Mouse (Mus musculus) intestine, embryonic 15.5 days (tissue): Measurements from ENCODE around the gene Ppp1r18. TPM values are rescaled to one million over a fixed set of nuclear protein-coding genes. Genes with fewer than 3 reads are reported as not detected.

Experiments used
- ATAC-seq: fragments of 200-750 bp; cut with Nextera tagmentation; 2 replicates; pipeline ENCODE4 v1.8.0; 2017; ENCODE audit warnings: moderate TSS enrichment, moderate library complexity
- H3K27ac ChIP-seq: fragments of 300-500 bp; sonication (generic); 2 replicates; pipeline ENCODE4 v1.5.1; 2015; ENCODE audit warnings: mild to moderate bottlenecking, inconsistent platforms
- H3K27me3 ChIP-seq: fragments of 300-500 bp; sonication (generic); replicated peaks from 2 replicates; pipeline ENCODE4 v1.6.1; 2015; ENCODE audit warnings: inconsistent platforms
- H3K36me3 ChIP-seq: fragments of 300-500 bp; sonication (generic); 2 replicates; pipeline ENCODE4 v1.6.1; 2015; ENCODE audit warnings: inconsistent platforms
- H3K4me1 ChIP-seq: fragments of 300-500 bp; sonication (generic); replicated peaks from 2 replicates; pipeline ENCODE4 v1.6.1; 2015; ENCODE audit warnings: inconsistent platforms
- H3K4me2 ChIP-seq: fragments of 300-500 bp; sonication (generic); replicated peaks from 2 replicates; pipeline ENCODE4 v1.6.1; 2015; ENCODE audit warnings: mild to moderate bottlenecking, inconsistent platforms
- H3K4me3 ChIP-seq: fragments of 300-500 bp; sonication (generic); replicated peaks from 2 replicates; pipeline ENCODE4 v1.5.1; 2015; ENCODE audit warnings: inconsistent platforms
- H3K9ac ChIP-seq: fragments of 300-500 bp; sonication (generic); 2 replicates; pipeline ENCODE4 v1.6.1; 2015; ENCODE audit warnings: inconsistent platforms
- H3K9me3 ChIP-seq: fragments of 300-500 bp; sonication (generic); 2 replicates; pipeline ENCODE4 v1.6.1; 2016; ENCODE audit warnings: inconsistent platforms
- WGBS: fragments of 180-500 bp; shearing (Covaris S2); methylation state at CpG from one replicate; pipeline ENCODE4 v1.1.7; 2015; 5-methylcytosine and 5-hydroxymethylcytosine counted together
- polyA plus RNA-seq: library from polyadenylated mRNA; unstranded; fragments of >200 nt; fragmentation: Nextera tagmentation; extraction: Ambion mirVana; gene quantifications from 2 replicates; pipeline ENCODE4 v1.2.1, GENCODE M21; 2015

Gene Ppp1r18
- polyA plus RNA-seq, 1 experiment from 2014 or later = 19.6 TPM

GRCm38 (mm10) chr17:35829737-35830136 is 35.7 kb upstream of the Ppp1r18 start:
- H3K4me3 ChIP-seq = 0 out of 2 replicates have a peak overlapping the region, but pooled peaks have one; percentile 0
- no peaks in the 10 kb centered on the region for H3K9me3 ChIP-seq
- no peaks in the 10 kb centered on the region for H3K27me3 ChIP-seq
- peaks cover 14% of the 10 kb centered on the region for H3K4me1 ChIP-seq
- peaks cover 25% of the 10 kb centered on the region for H3K36me3 ChIP-seq
- no peak overlapping the region; the same call in 1 of the 2 replicates for H3K27ac ChIP-seq
- peak; percentile 91 for ATAC-seq
- peak overlapping the region; percentile 42 for H3K4me2 ChIP-seq
- H3K9ac ChIP-seq = no peak overlapping the region
- under 1% methylated on average over 21 of the region's 21 CpGs for WGBS

- Histone ChIP-seq H3K9ac (no peak overlapping the region), H3K4me2 (no peak overlapping the region), H3K36me3 (peaks cover 33% of the 10 kb centered on the region), H3K4me3 (no peak overlapping the region), H3K4me1 (peaks cover 27% of the 10 kb centered on the region), H3K27me3 (no peaks in the 10 kb centered on the region), H3K9me3 (no peaks in the 10 kb centered on the region), H3K27ac (no peak overlapping the region)
- no peak for ATAC-seq
- 55% methylated on average over 8 of the region's 8 CpGs for WGBS
Measured at GRCm38 (mm10) chr17:35832400-35833238, 32.8 kb upstream of the Ppp1r18 start.

- Histone ChIP-seq H3K4me1 (peaks cover 27% of the 10 kb centered on the region), H3K4me2 (no peak overlapping the region), H3K27me3 (no peaks in the 10 kb centered on the region), H3K9me3 (no peaks in the 10 kb centered on the region), H3K9ac (no peak overlapping the region), H3K27ac (no peak overlapping the region), H3K36me3 (peaks cover 30% of the 10 kb centered on the region), H3K4me3 (no peak overlapping the region)
- ATAC-seq = no peak
- 23% methylated on average over 5 of the region's 5 CpGs for WGBS
Measured at GRCm38 (mm10) chr17:35833239-35833751, 32.1 kb upstream of the Ppp1r18 start.

- 47% methylated on average over 5 of the region's 5 CpGs for WGBS
- no peak overlapping the region for H3K4me2 ChIP-seq
- H3K27me3 ChIP-seq = no peaks in the 10 kb centered on the region
- peaks cover 27% of the 10 kb centered on the region for H3K4me1 ChIP-seq
- peaks cover 30% of the 10 kb centered on the region for H3K36me3 ChIP-seq
- H3K9me3 ChIP-seq = no peaks in the 10 kb centered on the region
- ATAC-seq = no peak
- no peak overlapping the region for H3K9ac ChIP-seq
- no peak overlapping the region for H3K4me3 ChIP-seq
- H3K27ac ChIP-seq = no peak overlapping the region
Measured at GRCm38 (mm10) chr17:35833894-35834293, 31.5 kb upstream of the Ppp1r18 start.

- Histone ChIP-seq H3K36me3 (peaks cover 30% of the 10 kb centered on the region), H3K27me3 (no peaks in the 10 kb centered on the region), H3K27ac (no peak overlapping the region), H3K9ac (peak overlapping the region; percentile 84; the same call in 1 of the 2 replicates), H3K4me1 (peaks cover 30% of the 10 kb centered on the region), H3K4me2 (peak overlapping the region; percentile 70), H3K9me3 (no peaks in the 10 kb centered on the region), H3K4me3 (peak overlapping the region; percentile 68)
- ATAC-seq = no peak
- WGBS = 67% methylated on average over 26 of the region's 26 CpGs
Measured at GRCm38 (mm10) chr17:35834696-35835422, 30.5 kb upstream of the Ppp1r18 start.

GRCm38 (mm10) chr17:35835424-35836140 is 29.8 kb upstream of the Ppp1r18 start:
- Histone ChIP-seq H3K9ac (0 out of 2 replicates have a peak overlapping the region, but pooled peaks have one; percentile 84), H3K4me3 (peak overlapping the region; percentile 68)

DNA sequence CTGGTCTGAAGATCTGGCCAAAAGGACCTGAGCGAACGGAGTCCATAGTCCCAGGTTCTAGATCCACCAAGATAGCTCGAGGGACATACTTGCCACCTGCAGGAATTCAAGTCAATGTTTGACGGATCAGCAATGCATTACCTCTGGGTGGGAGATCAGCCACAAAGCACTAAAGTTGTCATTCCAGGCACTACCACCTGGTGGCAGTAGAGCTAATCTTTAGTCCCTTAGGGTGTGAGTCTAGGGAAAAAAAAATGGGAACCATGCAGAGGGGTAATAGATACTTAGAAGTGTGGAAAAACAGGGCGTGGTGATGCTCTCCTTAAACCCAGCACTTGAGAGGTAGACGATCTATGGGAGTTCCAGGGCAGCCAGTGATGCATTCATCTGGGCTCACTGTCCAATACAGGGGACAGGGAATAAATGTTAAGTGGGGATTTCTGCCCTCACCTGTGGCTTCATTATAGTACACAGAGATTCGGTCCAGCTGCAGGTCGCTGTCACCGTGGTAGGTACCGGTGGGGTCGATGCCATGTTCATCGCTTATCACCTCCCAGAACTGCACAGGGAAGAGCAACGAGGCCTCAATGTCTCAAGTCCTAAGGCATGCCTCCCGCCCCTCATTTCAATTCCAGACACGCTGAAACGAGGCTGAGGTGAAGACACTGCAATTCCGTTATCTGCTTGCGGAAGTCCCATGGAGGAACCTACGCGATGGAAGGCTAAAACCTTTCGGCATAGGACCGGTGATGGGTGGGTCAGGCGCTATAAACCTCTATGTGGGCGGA is 29.0 kb upstream of the Ppp1r18 start:
- Histone ChIP-seq H3K27ac (peak overlapping the region; percentile 96), H3K9ac (peak overlapping the region; percentile 84), H3K36me3 (peaks cover 29% of the 10 kb centered on the region), H3K4me3 (peak overlapping the region; percentile 68), H3K9me3 (no peaks in the 10 kb centered on the region), H3K4me2 (peak overlapping the region; percentile 70), H3K27me3 (no peaks in the 10 kb centered on the region), H3K4me1 (peaks cover 23% of the 10 kb centered on the region)
- no peak for ATAC-seq
- WGBS = 6% methylated on average over 24 of the region's 24 CpGs

More at GRCm38 (mm10) chr17:35835424-35836140, 29.8 kb upstream of the Ppp1r18 start:
- no peaks in the 10 kb centered on the region for H3K27me3 ChIP-seq
- peaks cover 24% of the 10 kb centered on the region for H3K4me1 ChIP-seq
- H3K27ac ChIP-seq = no peak overlapping the region
- H3K36me3 ChIP-seq = peaks cover 29% of the 10 kb centered on the region
- 65% methylated on average over 26 of the region's 26 CpGs for WGBS
- ATAC-seq = no peak
- H3K9me3 ChIP-seq = no peaks in the 10 kb centered on the region
- peak overlapping the region; percentile 70 for H3K4me2 ChIP-seq

DNA sequence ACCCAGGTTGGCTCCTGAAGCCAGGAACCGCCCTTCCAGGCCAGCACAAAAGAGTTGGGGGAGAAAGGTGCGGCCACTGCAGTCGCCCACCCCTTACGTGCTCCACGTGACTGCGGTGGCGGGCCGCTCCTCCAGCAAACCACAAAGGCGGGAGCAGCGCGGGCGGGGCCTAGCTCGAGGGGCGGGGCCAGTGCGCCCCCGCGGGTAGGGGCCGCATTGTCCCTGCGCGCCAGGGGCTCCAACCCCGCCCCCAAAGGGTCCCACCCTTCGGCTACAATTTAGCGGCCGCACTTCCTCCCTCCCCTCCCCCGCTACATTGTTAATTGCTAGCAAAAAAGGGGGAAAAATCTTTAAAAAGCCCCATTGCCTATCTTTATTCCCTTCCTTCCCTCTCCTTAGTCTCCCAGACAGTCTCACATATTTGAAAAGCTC is 28.4 kb upstream of the Ppp1r18 start:
- peaks cover 23% of the 10 kb centered on the region for H3K4me1 ChIP-seq
- peaks cover 29% of the 10 kb centered on the region for H3K36me3 ChIP-seq
- peak overlapping the region; percentile 68 for H3K4me3 ChIP-seq
- H3K27ac ChIP-seq = peak overlapping the region; percentile 96
- H3K9me3 ChIP-seq = no peaks in the 10 kb centered on the region
- H3K27me3 ChIP-seq = no peaks in the 10 kb centered on the region
- under 1% methylated on average over 25 of the region's 25 CpGs for WGBS
- ATAC-seq = peak; percentile 45
- peak overlapping the region; percentile 70 for H3K4me2 ChIP-seq
- peak overlapping the region; percentile 84 for H3K9ac ChIP-seq

DNA sequence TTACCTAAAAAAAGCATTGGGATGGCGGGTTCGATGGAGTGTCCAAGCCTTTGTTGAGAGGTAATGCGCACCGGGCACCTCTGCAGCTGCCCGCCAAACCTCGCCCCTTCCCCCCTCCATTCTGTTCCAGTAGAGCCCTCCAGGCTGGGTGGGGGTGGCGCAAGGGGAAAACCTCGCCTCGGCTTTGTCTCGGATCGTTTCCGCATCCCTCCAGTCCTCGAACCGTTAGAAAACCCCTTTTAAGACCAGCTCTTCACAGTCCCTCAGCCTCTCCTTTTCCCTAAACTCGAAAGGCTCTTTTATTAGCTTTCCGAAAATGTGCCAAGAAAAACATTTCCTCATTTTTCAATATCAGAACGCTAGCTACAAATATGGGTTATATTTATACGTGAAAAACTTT is 27.9 kb upstream of the Ppp1r18 start:
- Histone ChIP-seq H3K4me1 (peaks cover 26% of the 10 kb centered on the region), H3K27me3 (no peaks in the 10 kb centered on the region), H3K36me3 (peaks cover 27% of the 10 kb centered on the region), H3K4me3 (peak overlapping the region; percentile 68), H3K9ac (peak overlapping the region; percentile 84), H3K27ac (peak overlapping the region; percentile 96), H3K4me2 (peak overlapping the region; percentile 70), H3K9me3 (no peaks in the 10 kb centered on the region)
- ATAC-seq = no peak
- under 1% methylated on average over 18 of the region's 18 CpGs for WGBS

GRCm38 (mm10) chr17:35838122-35838544 is 27.3 kb upstream of the Ppp1r18 start, which contains the start of gene Tubb5:
Tubb5 (minus strand) TSS chr17:35838306.
- Histone ChIP-seq H3K27ac (peak within 1 kb of the TSS; percentile 96), H3K4me2 (peak within 1 kb of the TSS; percentile 70), H3K4me1 (peaks cover 26% of the 10 kb centered on the region), H3K9ac (peak within 1 kb of the TSS; percentile 84), H3K9me3 (no peaks in the 10 kb centered on the region), H3K36me3 (peaks cover 25% of the 10 kb centered on the region), H3K27me3 (no peaks in the 10 kb centered on the region), H3K4me3 (peak within 1 kb of the TSS; percentile 68)
- ATAC-seq = peak; percentile 77
- under 1% methylated on average over 29 of the region's 29 CpGs for WGBS

DNA sequence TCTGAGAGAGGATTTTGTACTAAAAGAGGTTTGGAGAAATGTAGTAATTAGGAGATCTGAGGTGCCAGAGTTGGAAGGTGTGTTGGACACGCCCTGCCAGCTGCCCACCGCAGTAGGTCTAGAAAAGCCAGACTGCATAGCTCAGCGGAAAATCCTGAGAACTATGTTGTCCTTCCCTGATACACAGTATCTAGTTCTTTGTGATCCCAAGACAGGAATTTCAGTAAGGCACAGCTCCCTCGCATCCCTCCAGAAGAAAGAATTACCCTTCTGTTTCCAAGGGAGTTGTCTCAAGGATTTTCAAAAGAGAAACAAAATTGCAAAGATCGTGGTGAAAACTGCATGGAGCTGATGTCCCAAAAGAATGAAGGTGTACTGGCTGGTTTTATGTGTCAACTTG is 26.8 kb upstream of the Ppp1r18 start:
- Histone ChIP-seq H3K9ac (peak overlapping the region; percentile 36), H3K4me1 (peaks cover 24% of the 10 kb centered on the region), H3K27me3 (no peaks in the 10 kb centered on the region), H3K4me3 (peak overlapping the region; percentile 68), H3K9me3 (no peaks in the 10 kb centered on the region), H3K36me3 (peaks cover 20% of the 10 kb centered on the region), H3K4me2 (peak overlapping the region; percentile 70), H3K27ac (peak overlapping the region; percentile 84)
- whole genome bisulfite sequencing = 1% methylated on average over 5 of the region's 5 CpGs
- 0 out of 2 replicates have a peak, but pooled peaks have one; percentile 18 for ATAC-seq
